8 mouse cellular contexts compared by ENCODE assay signal in genomic region chr8:108819826-108820225, GRCm38 (mm10).
A peak's percentile ranks its signal among the peaks of the same experiment; 100 is the strongest.
DNase-seq lines count a peak whose midpoint lies in the region; ATAC-seq and TF ChIP-seq lines count a peak whose summit lies in the region.

No protein-coding gene starts in this region.

- H3K4me1 ChIP-seq in forebrain, embryonic 12.5 days: peaks cover 51% of the 10 kb centered on the region
- H3K4me1 ChIP-seq in forebrain, embryonic 16.5 days (replicated peaks; ENCODE audit: control insufficient read depth, insufficient read depth, low read length): peaks cover 24% of the 10 kb centered on the region
- H3K4me1 ChIP-seq in ES-Bruce4 (ENCODE audit: control insufficient read depth, insufficient read depth, low read length): peaks cover 4% of the 10 kb centered on the region
- peaks cover 52% of the 10 kb centered on the region for H3K4me1 ChIP-seq in hindbrain, embryonic 13.5 days (replicated peaks)
- H3K4me1 ChIP-seq in lung, postnatal 0 days (ENCODE audit: insufficient read depth, low read depth, low read length): peaks cover 23% of the 10 kb centered on the region; the same call in 1 of the 2 replicates

- TF ChIP-seq CTCF in ES-Bruce4 (IDR thresholded peaks at IDR 0.05; ENCODE audit: low read depth, low read length): no peak
- no peak for TF ChIP-seq CTCF in lung, postnatal 0 days (IDR thresholded peaks at IDR 0.05)

- no peak overlapping the region for H3K27ac ChIP-seq in forebrain, embryonic 12.5 days
- no peak overlapping the region for H3K27ac ChIP-seq in forebrain, embryonic 16.5 days (ENCODE audit: low read length)
- peak overlapping the region; percentile 8; the same call in 1 of the 2 replicates for H3K27ac ChIP-seq in ES-Bruce4 (ENCODE audit: insufficient read depth, low read length)
- H3K27ac ChIP-seq in hindbrain, embryonic 13.5 days: no peak overlapping the region
- no peak overlapping the region; the same call in 1 of the 2 replicates for H3K27ac ChIP-seq in lung, postnatal 0 days (ENCODE audit: low read length)

- H3K4me2 ChIP-seq in forebrain, embryonic 12.5 days: peak overlapping the region; percentile 39
- H3K4me2 ChIP-seq in forebrain, embryonic 16.5 days (ENCODE audit: low read length): no peak overlapping the region; the same call in 1 of the 2 replicates
- peak overlapping the region; percentile 23 for H3K4me2 ChIP-seq in hindbrain, embryonic 13.5 days
- H3K4me2 ChIP-seq in lung, postnatal 0 days (replicated peaks; ENCODE audit: low read depth, low read length): peak overlapping the region; percentile 46; the same call in 1 of the 2 replicates

- TF ChIP-seq EP300 in ES-Bruce4 (IDR thresholded peaks at IDR 0.05; ENCODE audit: insufficient read depth, low read depth, low read length): no peak
- TF ChIP-seq EP300 in lung, postnatal 0 days (IDR thresholded peaks at IDR 0.05): no peak

- no peak for ATAC-seq in forebrain, embryonic 12.5 days (ENCODE audit: low FRiP score)
- no peak for ATAC-seq in forebrain, embryonic 16.5 days
- ATAC-seq in hindbrain, embryonic 13.5 days (ENCODE audit: low FRiP score): no peak
- peak; percentile 60 for ATAC-seq in lung, postnatal 0 days

- H3K9me3 ChIP-seq in forebrain, embryonic 12.5 days: no peaks in the 10 kb centered on the region
- no peaks in the 10 kb centered on the region for H3K9me3 ChIP-seq in forebrain, embryonic 16.5 days (ENCODE audit: control insufficient read depth, low read length)
- no peaks in the 10 kb centered on the region for H3K9me3 ChIP-seq in ES-Bruce4 (replicated peaks; ENCODE audit: control insufficient read depth, insufficient read depth, low read length, poor library complexity, severe bottlenecking)
- no peaks in the 10 kb centered on the region for H3K9me3 ChIP-seq in hindbrain, embryonic 13.5 days
- no peaks in the 10 kb centered on the region for H3K9me3 ChIP-seq in lung, postnatal 0 days (ENCODE audit: low read length)

- 3% methylated on average over 3 of the region's 3 CpGs for WGBS in forebrain, embryonic 12.5 days
- 21% methylated on average over 3 of the region's 3 CpGs for WGBS in forebrain, embryonic 16.5 days
- 14% methylated on average over 3 of the region's 3 CpGs for WGBS in hindbrain, embryonic 13.5 days
- 10% methylated on average over 3 of the region's 3 CpGs for WGBS in lung, postnatal 0 days

- H3K4me3 ChIP-seq in forebrain, embryonic 12.5 days (replicated peaks): no peak overlapping the region
- no peak overlapping the region for H3K4me3 ChIP-seq in forebrain, embryonic 16.5 days (replicated peaks; ENCODE audit: low read length)
- no peak overlapping the region for H3K4me3 ChIP-seq in ES-Bruce4 (ENCODE audit: low read depth, low read length)
- H3K4me3 ChIP-seq in hindbrain, embryonic 13.5 days: no peak overlapping the region
- no peak overlapping the region for H3K4me3 ChIP-seq in lung, postnatal 0 days (ENCODE audit: low read depth, low read length)

- 0 out of 2 replicates have a peak, but pooled peaks cover 4% of the 10 kb centered on the region for H3K27me3 ChIP-seq in forebrain, embryonic 12.5 days
- no peaks in the 10 kb centered on the region; the same call in 1 of the 2 replicates for H3K27me3 ChIP-seq in forebrain, embryonic 16.5 days (replicated peaks; ENCODE audit: control insufficient read depth, insufficient read depth, low read length)
- no peaks in the 10 kb centered on the region for H3K27me3 ChIP-seq in ES-Bruce4 (ENCODE audit: control insufficient read depth, insufficient read depth, low read length, poor library complexity, severe bottlenecking)
- H3K27me3 ChIP-seq in hindbrain, embryonic 13.5 days: no peaks in the 10 kb centered on the region
- H3K27me3 ChIP-seq in lung, postnatal 0 days (replicated peaks; ENCODE audit: insufficient read depth, low read length): no peaks in the 10 kb centered on the region

- no peak for TF ChIP-seq POLR2A in ES-Bruce4 (IDR thresholded peaks at IDR 0.05; ENCODE audit: insufficient read depth, low read length)

- peak; percentile 78 for DNase-seq in lung, postnatal 0 days (ENCODE audit: low spot score)
- DNase-seq in adipocyte (ENCODE audit: low spot score): no peak
- DNase-seq in layer of hippocampus, adult 8-10 months (ENCODE audit: low spot score in 2 of 2): no peak
- no peak for DNase-seq in ovary, postnatal 10 days (ENCODE audit: low spot score)

- H3K9ac ChIP-seq in forebrain, embryonic 12.5 days: no peak overlapping the region
- H3K9ac ChIP-seq in forebrain, embryonic 16.5 days (replicated peaks; ENCODE audit: low read depth, low read length): no peak overlapping the region
- no peak overlapping the region for H3K9ac ChIP-seq in ES-Bruce4 (ENCODE audit: low read depth, poor library complexity, severe bottlenecking)
- H3K9ac ChIP-seq in hindbrain, embryonic 13.5 days: no peak overlapping the region
- H3K9ac ChIP-seq in lung, postnatal 0 days (replicated peaks; ENCODE audit: low read depth): no peak overlapping the region

- no peaks in the 10 kb centered on the region for H3K36me3 ChIP-seq in forebrain, embryonic 12.5 days (replicated peaks)
- H3K36me3 ChIP-seq in forebrain, embryonic 16.5 days (ENCODE audit: control insufficient read depth, insufficient read depth): no peaks in the 10 kb centered on the region
- H3K36me3 ChIP-seq in ES-Bruce4 (ENCODE audit: control insufficient read depth, insufficient read depth, low read length, poor library complexity, severe bottlenecking): no peaks in the 10 kb centered on the region
- H3K36me3 ChIP-seq in hindbrain, embryonic 13.5 days: no peaks in the 10 kb centered on the region
- H3K36me3 ChIP-seq in lung, postnatal 0 days (ENCODE audit: insufficient read depth, low read length): no peaks in the 10 kb centered on the region
